Mouse (Mus musculus): ENCODE measurements at regions not wholly inside any gene's neighbourhood (a gene's known extent, or its start where the extent isn't known, plus 50 kb on each side); places are given as distances from the start of the nearest gene placed in this dataset.

- no peak overlapping the region for H3K4me3 ChIP-seq (ENCODE audit: low read depth, low read length)
- no peaks in the 10 kb centered on the region for H3K4me1 ChIP-seq (ENCODE audit: control insufficient read depth, insufficient read depth, low read length)
- H3K9ac ChIP-seq (replicated peaks; ENCODE audit: low read depth, low read length), result no peak overlapping the region
These were observed 182.1 kb downstream of the Ptpru start for GRCm38 (mm10) chr4:131656034-131656433.

GRCm38 (mm10) chr4:131657922-131658321 lies 180.2 kb downstream of the Ptpru start:
- ATAC-seq (ENCODE audit: insufficient number of reproducible peaks, insufficient read depth, low FRiP score, low read depth), result no peak
- Histone ChIP-seq H3K4me2 (replicated peaks; ENCODE audit: low read depth, low read length) (no peak overlapping the region), H3K4me1 (ENCODE audit: control insufficient read depth, insufficient read depth, low read length) (no peaks in the 10 kb centered on the region), H3K9ac (replicated peaks; ENCODE audit: low read depth, low read length) (no peak overlapping the region), H3K27ac (ENCODE audit: low read length) (no peak overlapping the region), H3K27me3 (ENCODE audit: control insufficient read depth, insufficient read depth, low read length) (no peaks in the 10 kb centered on the region), H3K9me3 (ENCODE audit: control insufficient read depth, low read depth, low read length) (no peaks in the 10 kb centered on the region), H3K4me3 (ENCODE audit: low read depth, low read length) (no peak overlapping the region), H3K36me3 (ENCODE audit: control insufficient read depth, insufficient read depth, low read length) (no peaks in the 10 kb centered on the region)
- WGBS, result 14% methylated on average over 10 of the region's 10 CpGs

More at GRCm38 (mm10) chr4:131656034-131656433, 182.1 kb downstream of the Ptpru start:
- ATAC-seq (ENCODE audit: insufficient number of reproducible peaks, insufficient read depth, low FRiP score, low read depth), result no peak
- H3K27ac ChIP-seq (ENCODE audit: low read length), result no peak overlapping the region
- no peaks in the 10 kb centered on the region for H3K27me3 ChIP-seq (ENCODE audit: control insufficient read depth, insufficient read depth, low read length)
- H3K4me2 ChIP-seq (replicated peaks; ENCODE audit: low read depth, low read length), result no peak overlapping the region
- no peaks in the 10 kb centered on the region for H3K9me3 ChIP-seq (ENCODE audit: control insufficient read depth, low read depth, low read length)
- no peaks in the 10 kb centered on the region for H3K36me3 ChIP-seq (ENCODE audit: control insufficient read depth, insufficient read depth, low read length)
- WGBS, result 26% methylated on average over 8 of the region's 8 CpGs

- Histone ChIP-seq H3K4me2 (replicated peaks; ENCODE audit: low read depth, low read length) (no peak overlapping the region), H3K9ac (replicated peaks; ENCODE audit: low read depth, low read length) (no peak overlapping the region), H3K36me3 (ENCODE audit: control insufficient read depth, insufficient read depth, low read length) (no peaks in the 10 kb centered on the region), H3K27me3 (ENCODE audit: control insufficient read depth, insufficient read depth, low read length) (no peaks in the 10 kb centered on the region), H3K9me3 (ENCODE audit: control insufficient read depth, low read depth, low read length) (no peaks in the 10 kb centered on the region), H3K4me3 (ENCODE audit: low read depth, low read length) (no peak overlapping the region), H3K4me1 (ENCODE audit: control insufficient read depth, insufficient read depth, low read length) (no peaks in the 10 kb centered on the region), H3K27ac (ENCODE audit: low read length) (no peak overlapping the region)
- WGBS, result 82% methylated on average over 2 of the region's 2 CpGs
- ATAC-seq (ENCODE audit: insufficient number of reproducible peaks, insufficient read depth, low FRiP score, low read depth), result no peak
These were observed 177.2 kb downstream of the Ptpru start for GRCm38 (mm10) chr4:131660931-131661330.

- Histone ChIP-seq H3K9me3 (ENCODE audit: control insufficient read depth, low read depth, low read length) (no peaks in the 10 kb centered on the region), H3K27ac (ENCODE audit: low read length) (no peak overlapping the region), H3K4me3 (ENCODE audit: low read depth, low read length) (no peak overlapping the region), H3K27me3 (ENCODE audit: control insufficient read depth, insufficient read depth, low read length) (no peaks in the 10 kb centered on the region), H3K36me3 (ENCODE audit: control insufficient read depth, insufficient read depth, low read length) (no peaks in the 10 kb centered on the region), H3K4me1 (ENCODE audit: control insufficient read depth, insufficient read depth, low read length) (no peaks in the 10 kb centered on the region), H3K4me2 (replicated peaks; ENCODE audit: low read depth, low read length) (no peak overlapping the region), H3K9ac (replicated peaks; ENCODE audit: low read depth, low read length) (no peak overlapping the region)
- 33% methylated on average over 11 of the region's 11 CpGs for WGBS
- ATAC-seq (ENCODE audit: insufficient number of reproducible peaks, insufficient read depth, low FRiP score, low read depth), result no peak
These were observed 166.1 kb downstream of the Ptpru start for GRCm38 (mm10) chr4:131671784-131672515.

GRCm38 (mm10) chr4:131677966-131678365 lies 160.1 kb downstream of the Ptpru start:
- WGBS, result 80% methylated on average over 7 of the region's 7 CpGs
- H3K4me2 ChIP-seq (replicated peaks; ENCODE audit: low read depth, low read length), result no peak overlapping the region
- no peaks in the 10 kb centered on the region for H3K36me3 ChIP-seq (ENCODE audit: control insufficient read depth, insufficient read depth, low read length)
- no peak overlapping the region for H3K27ac ChIP-seq (ENCODE audit: low read length)
- H3K27me3 ChIP-seq (ENCODE audit: control insufficient read depth, insufficient read depth, low read length), result no peaks in the 10 kb centered on the region
- no peak for ATAC-seq (ENCODE audit: insufficient number of reproducible peaks, insufficient read depth, low FRiP score, low read depth)
- H3K4me1 ChIP-seq (ENCODE audit: control insufficient read depth, insufficient read depth, low read length), result no peaks in the 10 kb centered on the region
- H3K9me3 ChIP-seq (ENCODE audit: control insufficient read depth, low read depth, low read length), result no peaks in the 10 kb centered on the region
- H3K4me3 ChIP-seq (ENCODE audit: low read depth, low read length), result no peak overlapping the region
- H3K9ac ChIP-seq (replicated peaks; ENCODE audit: low read depth, low read length), result no peak overlapping the region

GRCm38 (mm10) chr4:131683176-131683575 lies 154.9 kb downstream of the Ptpru start:
- ATAC-seq (ENCODE audit: insufficient number of reproducible peaks, insufficient read depth, low FRiP score, low read depth), result no peak
- Histone ChIP-seq H3K27me3 (ENCODE audit: control insufficient read depth, insufficient read depth, low read length) (no peaks in the 10 kb centered on the region), H3K9ac (replicated peaks; ENCODE audit: low read depth, low read length) (no peak overlapping the region), H3K4me2 (replicated peaks; ENCODE audit: low read depth, low read length) (no peak overlapping the region), H3K9me3 (ENCODE audit: control insufficient read depth, low read depth, low read length) (no peaks in the 10 kb centered on the region), H3K27ac (ENCODE audit: low read length) (no peak overlapping the region), H3K36me3 (ENCODE audit: control insufficient read depth, insufficient read depth, low read length) (no peaks in the 10 kb centered on the region), H3K4me1 (ENCODE audit: control insufficient read depth, insufficient read depth, low read length) (no peaks in the 10 kb centered on the region), H3K4me3 (ENCODE audit: low read depth, low read length) (no peak overlapping the region)
- 75% methylated on average over 7 of the region's 7 CpGs for WGBS

- 88% methylated on average over 4 of the region's 4 CpGs for WGBS
- Histone ChIP-seq H3K4me3 (ENCODE audit: low read depth, low read length) (no peak overlapping the region), H3K27me3 (ENCODE audit: control insufficient read depth, insufficient read depth, low read length) (no peaks in the 10 kb centered on the region), H3K9ac (replicated peaks; ENCODE audit: low read depth, low read length) (no peak overlapping the region), H3K4me2 (replicated peaks; ENCODE audit: low read depth, low read length) (no peak overlapping the region), H3K9me3 (ENCODE audit: control insufficient read depth, low read depth, low read length) (no peaks in the 10 kb centered on the region), H3K36me3 (ENCODE audit: control insufficient read depth, insufficient read depth, low read length) (no peaks in the 10 kb centered on the region), H3K4me1 (ENCODE audit: control insufficient read depth, insufficient read depth, low read length) (no peaks in the 10 kb centered on the region), H3K27ac (ENCODE audit: low read length) (no peak overlapping the region)
- no peak for ATAC-seq (ENCODE audit: insufficient number of reproducible peaks, insufficient read depth, low FRiP score, low read depth)
These were observed 152.5 kb downstream of the Ptpru start for GRCm38 (mm10) chr4:131685544-131685943.

GRCm38 (mm10) chr4:131694232-131694631 lies 143.9 kb downstream of the Ptpru start:
- no peak for ATAC-seq (ENCODE audit: insufficient number of reproducible peaks, insufficient read depth, low FRiP score, low read depth)
- Histone ChIP-seq H3K4me1 (ENCODE audit: control insufficient read depth, insufficient read depth, low read length) (0 out of 2 replicates have a peak, but pooled peaks cover 6% of the 10 kb centered on the region), H3K9me3 (ENCODE audit: control insufficient read depth, low read depth, low read length) (no peaks in the 10 kb centered on the region), H3K27me3 (ENCODE audit: control insufficient read depth, insufficient read depth, low read length) (no peaks in the 10 kb centered on the region), H3K9ac (replicated peaks; ENCODE audit: low read depth, low read length) (no peak overlapping the region), H3K27ac (ENCODE audit: low read length) (no peak overlapping the region), H3K4me3 (ENCODE audit: low read depth, low read length) (no peak overlapping the region), H3K36me3 (ENCODE audit: control insufficient read depth, insufficient read depth, low read length) (no peaks in the 10 kb centered on the region), H3K4me2 (replicated peaks; ENCODE audit: low read depth, low read length) (no peak overlapping the region)
- 7% methylated on average over 5 of the region's 5 CpGs for WGBS
